Mouse (Mus musculus) lung, postnatal 0 days (tissue): ENCODE results near the gene Mllt3. TPM values are rescaled to one million over a fixed set of nuclear protein-coding genes. Genes with fewer than 3 reads are reported as not detected.
A peak's percentile ranks its signal among the peaks of the same experiment; 100 is the strongest.

Source experiments
- ATAC-seq: fragments of 200-750 bp; cut with Nextera tagmentation; 2 replicates; pipeline ENCODE4 v1.8.0; 2017; ENCODE audit warnings: moderate library complexity
- DNase-seq: peaks from one replicate; pipeline ENCODE4 v3.0.0-alpha.2; 2016; ENCODE audit warnings: low spot score
- H3K27ac ChIP-seq: fragments of 300-500 bp; sonication (generic); 2 replicates; pipeline ENCODE4 v1.5.1; 2014; ENCODE audit warnings: antibody characterized with exemption, mild to moderate bottlenecking, low read length, mixed read lengths
- H3K27me3 ChIP-seq: fragments of 300-500 bp; sonication (generic); replicated peaks from 2 replicates; pipeline ENCODE4 v1.6.1; 2014; ENCODE audit warnings: low read length, mixed read lengths; ENCODE audit not compliant: insufficient read depth
- H3K36me3 ChIP-seq: fragments of 300-500 bp; sonication (generic); 2 replicates; pipeline ENCODE4 v1.6.1; 2014; ENCODE audit warnings: low read length, mixed read lengths; ENCODE audit not compliant: insufficient read depth
- H3K4me1 ChIP-seq: fragments of 300-500 bp; sonication (generic); 2 replicates; pipeline ENCODE4 v1.6.1; 2014; ENCODE audit warnings: antibody characterized with exemption, low read depth, low read length, mixed read lengths; ENCODE audit not compliant: insufficient read depth
- H3K4me2 ChIP-seq: fragments of 300-500 bp; sonication (generic); replicated peaks from 2 replicates; pipeline ENCODE4 v1.6.1; 2014; ENCODE audit warnings: low read depth, mild to moderate bottlenecking, low read length, moderate library complexity, mixed read lengths
- H3K4me3 ChIP-seq: fragments of 300-500 bp; sonication (generic); 2 replicates; pipeline ENCODE4 v1.5.1; 2014; ENCODE audit warnings: low read depth, low read length
- H3K9ac ChIP-seq: fragments of 300-500 bp; sonication (generic); replicated peaks from 2 replicates; pipeline ENCODE4 v1.6.1; 2014; ENCODE audit warnings: low read depth, mild to moderate bottlenecking
- H3K9me3 ChIP-seq: fragments of 300-500 bp; sonication (generic); 2 replicates; pipeline ENCODE4 v1.6.1; 2016; ENCODE audit warnings: low read length, mixed read lengths
- CTCF ChIP-seq: IDR thresholded peaks from 2 replicates; pipeline ENCODE4 v1.5.1; 2016; ENCODE audit warnings: antibody characterized with exemption, mild to moderate bottlenecking
- EP300 ChIP-seq: IDR thresholded peaks from 2 replicates; pipeline ENCODE4 v1.6.1; 2016; ENCODE audit warnings: antibody characterized with exemption, mild to moderate bottlenecking, control low read depth
- WGBS: fragments of 180-500 bp; shearing (Covaris S2); extraction: QIAGEN DNeasy Blood & Tissue Kit; methylation state at CpG from one replicate; pipeline ENCODE4 v1.1.7; 2014; 5-methylcytosine and 5-hydroxymethylcytosine counted together
- polyA plus RNA-seq: library from polyadenylated mRNA; unstranded; fragments of >200 nt; fragmentation: Nextera tagmentation; extraction: Ambion mirVana; gene quantifications from 2 replicates; pipeline ENCODE4 v1.2.1, GENCODE M21; 2015

Mllt3 gene
- polyA plus RNA-seq, 1 experiment from 2014 or later, result 32.7 TPM

DNA sequence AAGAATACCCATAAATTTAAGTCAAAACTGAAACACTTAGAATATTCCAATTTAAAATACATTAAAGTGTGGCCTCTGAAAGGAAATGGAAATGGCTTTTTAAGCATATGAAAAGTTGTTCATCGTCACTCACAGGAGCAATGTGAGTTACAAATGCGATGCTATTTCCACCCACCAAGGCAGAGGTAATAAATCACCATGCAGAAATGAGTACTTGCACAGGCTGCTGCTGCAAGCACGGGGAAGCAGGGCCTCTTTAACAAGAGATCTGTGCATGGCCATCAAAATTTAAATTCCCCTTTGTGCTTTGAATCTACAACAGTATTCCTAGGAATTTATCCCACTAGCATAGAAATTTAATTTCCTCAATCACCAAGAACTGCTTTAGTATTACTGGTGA, 167.3 kb downstream of the Mllt3 start:
- no peak overlapping the region for H3K27ac ChIP-seq
- H3K4me3 ChIP-seq, result no peak overlapping the region
- H3K27me3 ChIP-seq, result no peaks in the 10 kb centered on the region
- no peaks in the 10 kb centered on the region for H3K36me3 ChIP-seq
- ATAC-seq (no peak), DNase-seq (no peak)
- WGBS, result 47% methylated on average over 3 of the region's 3 CpGs
- TF ChIP-seq EP300, result no peak
- TF ChIP-seq CTCF, result no peak
- no peak overlapping the region for H3K9ac ChIP-seq
- no peaks in the 10 kb centered on the region for H3K9me3 ChIP-seq
- no peaks in the 10 kb centered on the region for H3K4me1 ChIP-seq
- no peak overlapping the region for H3K4me2 ChIP-seq

DNA sequence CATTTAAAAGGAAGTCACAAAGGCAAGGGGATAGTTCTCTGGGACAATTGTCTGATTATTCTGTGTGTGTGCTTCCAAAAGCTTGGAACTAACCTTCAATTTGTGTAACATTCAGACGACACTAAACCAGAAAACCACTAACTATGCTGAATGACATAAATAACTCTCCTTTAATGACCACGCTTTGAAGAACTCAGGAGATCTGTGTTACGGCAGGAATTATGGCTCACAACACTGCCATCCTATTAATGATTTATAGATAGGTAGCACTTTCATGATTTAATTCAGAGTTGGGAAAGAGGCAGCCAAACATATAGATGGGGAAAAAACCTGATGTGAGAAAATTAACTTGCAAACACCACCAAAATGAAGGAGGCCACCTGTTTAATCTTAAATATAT, 168.1 kb downstream of the Mllt3 start:
- DNase-seq (no peak), ATAC-seq (no peak)
- no peak overlapping the region for H3K9ac ChIP-seq
- H3K9me3 ChIP-seq, result no peaks in the 10 kb centered on the region
- H3K36me3 ChIP-seq, result no peaks in the 10 kb centered on the region
- H3K27ac ChIP-seq, result no peak overlapping the region
- no peak overlapping the region for H3K4me2 ChIP-seq
- TF ChIP-seq CTCF, result no peak
- no peak for TF ChIP-seq EP300
- no peaks in the 10 kb centered on the region for H3K27me3 ChIP-seq
- no peaks in the 10 kb centered on the region for H3K4me1 ChIP-seq
- WGBS, result 72% methylated on average over 3 of the region's 3 CpGs
- H3K4me3 ChIP-seq, result no peak overlapping the region

DNA sequence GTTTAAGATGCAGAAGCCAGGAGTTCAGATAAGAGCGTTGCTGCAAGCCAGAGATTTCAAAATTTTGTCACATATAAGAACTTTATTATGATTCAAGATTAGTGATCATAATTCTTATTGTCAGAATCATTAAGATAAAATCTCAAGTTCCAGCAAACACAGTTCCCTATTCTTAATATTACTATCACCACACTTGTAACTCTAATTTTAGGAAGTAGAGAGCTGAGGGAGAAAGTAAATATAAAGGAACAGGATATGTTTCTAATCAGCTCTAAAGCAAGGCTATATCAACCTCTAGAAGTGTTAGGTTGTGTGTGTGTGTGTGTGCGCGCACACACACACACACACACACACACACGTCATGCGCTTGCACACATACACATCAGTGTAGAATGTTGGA, 170.0 kb downstream of the Mllt3 start:
- no peaks in the 10 kb centered on the region for H3K9me3 ChIP-seq
- no peak for TF ChIP-seq EP300
- TF ChIP-seq CTCF, result no peak
- 94% methylated on average over 5 of the region's 5 CpGs for WGBS
- H3K4me3 ChIP-seq, result no peak overlapping the region
- no peak overlapping the region for H3K27ac ChIP-seq
- no peaks in the 10 kb centered on the region for H3K36me3 ChIP-seq
- H3K27me3 ChIP-seq, result no peaks in the 10 kb centered on the region
- no peak for DNase-seq
- H3K4me2 ChIP-seq, result no peak overlapping the region
- no peaks in the 10 kb centered on the region for H3K4me1 ChIP-seq
- no peak overlapping the region for H3K9ac ChIP-seq
- no peak for ATAC-seq

DNA sequence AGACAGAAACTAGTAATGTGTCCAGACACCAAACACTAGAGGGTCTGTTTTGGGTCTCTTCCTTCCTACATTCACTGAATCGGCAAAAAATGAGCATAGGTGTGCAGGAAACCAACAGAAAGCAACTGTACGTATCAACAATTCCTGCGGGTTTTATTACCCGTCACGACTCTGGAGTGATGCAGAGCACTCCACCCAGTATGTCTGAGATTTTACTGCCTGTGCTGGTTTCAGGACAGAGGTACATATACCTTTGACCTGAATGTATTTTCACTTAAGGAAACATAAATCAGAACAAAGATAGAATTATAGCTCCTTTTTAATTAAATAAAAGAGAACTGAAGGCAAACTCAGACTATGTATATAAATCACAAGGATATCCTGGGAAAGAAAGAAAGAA, 172.4 kb downstream of the Mllt3 start:
- no peaks in the 10 kb centered on the region for H3K27me3 ChIP-seq
- no peak overlapping the region for H3K27ac ChIP-seq
- no peak for ATAC-seq
- H3K4me1 ChIP-seq, result no peaks in the 10 kb centered on the region
- no peak overlapping the region for H3K4me2 ChIP-seq
- TF ChIP-seq EP300 (no peak), CTCF (no peak)
- no peak for DNase-seq
- no peaks in the 10 kb centered on the region for H3K9me3 ChIP-seq
- 92% methylated on average over 5 of the region's 5 CpGs for WGBS
- H3K36me3 ChIP-seq, result no peaks in the 10 kb centered on the region
- no peak overlapping the region for H3K4me3 ChIP-seq
- H3K9ac ChIP-seq, result no peak overlapping the region

DNA sequence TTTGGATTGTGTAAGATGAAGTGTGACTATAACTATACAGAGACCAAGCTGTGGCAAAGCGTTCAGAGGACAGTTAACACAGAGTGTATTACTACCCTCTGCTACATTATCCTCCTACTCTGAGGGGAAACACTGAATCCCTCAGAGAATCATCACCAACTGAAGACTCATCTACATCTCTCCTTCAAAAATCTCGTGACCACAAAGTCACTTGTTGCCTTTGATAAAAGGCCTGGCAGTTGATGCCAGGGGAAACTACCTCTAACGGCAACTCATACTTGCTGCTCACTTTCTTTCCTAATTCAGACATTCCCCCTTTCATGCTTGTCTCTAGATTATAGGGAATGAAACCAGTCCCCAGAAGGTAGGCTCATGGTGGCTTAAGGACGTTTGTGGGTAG, 174.0 kb downstream of the Mllt3 start:
- ATAC-seq (no peak), DNase-seq (no peak)
- TF ChIP-seq EP300, result no peak
- TF ChIP-seq CTCF, result no peak
- no peaks in the 10 kb centered on the region for H3K36me3 ChIP-seq
- no peak overlapping the region for H3K27ac ChIP-seq
- no peaks in the 10 kb centered on the region for H3K4me1 ChIP-seq
- 67% methylated on average over 4 of the region's 4 CpGs for WGBS
- H3K9ac ChIP-seq, result no peak overlapping the region
- H3K27me3 ChIP-seq, result no peaks in the 10 kb centered on the region
- no peak overlapping the region for H3K4me3 ChIP-seq
- no peaks in the 10 kb centered on the region for H3K9me3 ChIP-seq
- H3K4me2 ChIP-seq, result no peak overlapping the region

DNA sequence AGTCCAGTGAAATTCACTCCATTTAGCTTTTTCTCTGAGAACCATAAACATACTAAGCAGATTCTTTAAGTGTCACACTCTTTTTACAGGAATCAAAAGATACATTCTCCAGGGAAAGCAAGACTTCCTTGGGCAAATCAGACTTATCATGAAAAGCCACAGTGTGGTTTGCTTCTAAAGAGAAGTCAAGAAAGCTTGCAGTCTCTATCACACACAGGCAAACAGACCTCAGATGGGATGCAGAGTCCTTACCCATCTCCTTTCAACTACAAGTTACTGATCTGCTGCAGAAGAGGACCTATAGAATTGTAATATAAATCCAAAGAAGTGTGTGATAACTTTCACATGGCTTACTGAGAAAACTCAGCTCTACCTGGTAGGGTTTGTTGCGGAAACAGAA, 175.2 kb downstream of the Mllt3 start:
- Histone ChIP-seq H3K4me2 (no peak overlapping the region), H3K4me1 (no peaks in the 10 kb centered on the region), H3K36me3 (no peaks in the 10 kb centered on the region), H3K9ac (no peak overlapping the region), H3K27ac (no peak overlapping the region), H3K4me3 (no peak overlapping the region), H3K9me3 (no peaks in the 10 kb centered on the region), H3K27me3 (no peaks in the 10 kb centered on the region)
- TF ChIP-seq EP300 (no peak), CTCF (no peak)
- DNase-seq (no peak), ATAC-seq (no peak)
- WGBS, result 100% methylated on average over 1 of the region's 1 CpGs

DNA sequence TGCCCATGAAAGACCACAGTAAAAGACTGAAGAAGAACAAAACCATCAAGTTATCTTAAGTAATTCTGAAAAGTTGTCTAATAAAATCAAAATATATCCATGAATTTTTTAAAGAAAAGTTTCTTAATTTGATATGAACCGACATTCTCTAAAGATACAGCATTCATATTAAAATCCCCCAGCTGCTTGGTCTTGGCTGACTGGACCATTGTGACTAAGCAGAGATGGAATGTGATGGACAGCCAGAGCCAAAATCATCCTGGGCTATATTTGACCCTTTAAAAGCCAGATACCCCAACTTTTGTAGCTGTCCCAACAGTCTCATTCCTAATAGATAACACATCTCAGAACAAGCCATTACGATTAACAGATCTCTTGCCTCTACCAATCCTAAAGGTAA, 180.7 kb downstream of the Mllt3 start:
- DNase-seq, result peak; percentile 20
- H3K9ac ChIP-seq, result no peak overlapping the region
- H3K27ac ChIP-seq, result no peak overlapping the region
- 80% methylated on average over 2 of the region's 2 CpGs for WGBS
- H3K27me3 ChIP-seq, result no peaks in the 10 kb centered on the region
- no peaks in the 10 kb centered on the region for H3K4me1 ChIP-seq
- H3K4me2 ChIP-seq, result no peak overlapping the region
- no peak overlapping the region for H3K4me3 ChIP-seq
- no peak for ATAC-seq
- no peak for TF ChIP-seq EP300
- no peak for TF ChIP-seq CTCF
- H3K36me3 ChIP-seq, result no peaks in the 10 kb centered on the region
- H3K9me3 ChIP-seq, result no peaks in the 10 kb centered on the region
